Mouse (Mus musculus): ENCODE results near the gene Cd79a.

GRCm38 (mm10) chr7:24943641-24944040 lies 46.5 kb downstream of the Cd79a start:
- TF ChIP-seq GATA1 (IDR thresholded peaks at IDR 0.05; ENCODE audit: borderline replicate concordance, low read length) (no peak), FLI1 (IDR thresholded peaks at IDR 0.05; ENCODE audit: low read length) (no peak)

All from megakaryocyte, embryonic 14.5 days (primary cell).